Mouse (Mus musculus): ENCODE results near the gene Tnpo1.

GRCm38 (mm10) chr13:98972090-98972489, 45.9 kb upstream of the Tnpo1 start:
- TF ChIP-seq CTCF (IDR thresholded peaks at IDR 0.05; ENCODE audit: borderline replicate concordance, insufficient read depth, low read length) (no peak), POLR2A (IDR thresholded peaks at IDR 0.05; ENCODE audit: low read depth, low read length) (no peak)
